Mouse (Mus musculus) splenic B cell, adult 2 months (primary cell): ENCODE data around the gene Ngdn.

ENCODE experiments used
- DNase-seq: peaks from one replicate; pipeline ENCODE4 v3.0.0-alpha.2; 2011; ENCODE audit warnings: low read depth, low spot score
- H3K27me3 ChIP-seq: 2 replicates; pipeline ENCODE4 v1.6.1; 2012; ENCODE audit warnings: mild to moderate bottlenecking, low read length, moderate library complexity, mixed read lengths; ENCODE audit not compliant: control insufficient read depth, poor library complexity, insufficient read depth, severe bottlenecking
- H3K36me3 ChIP-seq: 2 replicates; pipeline ENCODE4 v1.6.1; 2012; ENCODE audit warnings: mild to moderate bottlenecking, low read length, moderate library complexity, mixed read lengths; ENCODE audit not compliant: control insufficient read depth, poor library complexity, insufficient read depth, severe bottlenecking

Gene Ngdn

DNA sequence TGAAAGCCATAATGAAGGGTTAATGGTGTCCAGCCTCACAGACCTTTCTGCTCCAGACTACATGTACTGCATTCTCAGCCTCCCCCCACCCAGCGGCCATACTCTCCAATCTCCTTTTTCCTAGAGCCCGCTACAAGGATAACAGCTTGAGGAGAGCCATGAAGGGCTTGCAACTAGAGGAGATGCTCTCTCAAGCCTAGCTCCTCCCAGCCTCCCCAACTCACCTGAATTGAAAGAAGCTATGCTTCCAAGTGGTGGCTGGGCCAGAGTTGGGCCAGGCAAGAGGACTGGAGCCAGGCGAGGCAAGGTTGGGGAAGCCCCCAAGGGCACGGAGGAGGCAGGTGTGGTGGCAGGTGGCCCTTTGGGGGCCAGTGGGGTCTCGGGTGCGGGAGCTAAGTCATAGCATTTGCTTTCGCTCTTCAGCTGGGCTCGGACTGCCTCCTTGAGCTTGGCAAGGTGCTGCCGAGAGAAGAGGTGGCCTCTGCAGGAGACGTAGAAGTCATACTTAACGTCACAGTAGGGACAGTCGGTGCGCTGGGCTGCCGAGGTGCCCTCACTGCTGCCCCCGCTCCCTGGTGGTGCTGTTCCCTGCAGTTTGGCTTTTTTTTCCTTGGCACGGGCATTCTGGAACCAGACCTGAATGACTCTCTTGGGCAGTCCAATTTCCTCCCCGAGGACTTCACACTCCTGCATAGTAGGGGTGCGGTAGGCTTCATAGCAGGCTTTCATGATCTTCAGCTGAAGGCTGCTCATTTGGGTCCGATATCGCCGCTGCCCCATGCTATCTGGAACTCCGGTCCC, 48.5 kb downstream of the Ngdn start:
- Histone ChIP-seq H3K36me3 (no peaks in the 10 kb centered on the region; the same call in 1 of the 2 replicates), H3K27me3 (no peaks in the 10 kb centered on the region)
- DNase-seq, result no peak

DNA sequence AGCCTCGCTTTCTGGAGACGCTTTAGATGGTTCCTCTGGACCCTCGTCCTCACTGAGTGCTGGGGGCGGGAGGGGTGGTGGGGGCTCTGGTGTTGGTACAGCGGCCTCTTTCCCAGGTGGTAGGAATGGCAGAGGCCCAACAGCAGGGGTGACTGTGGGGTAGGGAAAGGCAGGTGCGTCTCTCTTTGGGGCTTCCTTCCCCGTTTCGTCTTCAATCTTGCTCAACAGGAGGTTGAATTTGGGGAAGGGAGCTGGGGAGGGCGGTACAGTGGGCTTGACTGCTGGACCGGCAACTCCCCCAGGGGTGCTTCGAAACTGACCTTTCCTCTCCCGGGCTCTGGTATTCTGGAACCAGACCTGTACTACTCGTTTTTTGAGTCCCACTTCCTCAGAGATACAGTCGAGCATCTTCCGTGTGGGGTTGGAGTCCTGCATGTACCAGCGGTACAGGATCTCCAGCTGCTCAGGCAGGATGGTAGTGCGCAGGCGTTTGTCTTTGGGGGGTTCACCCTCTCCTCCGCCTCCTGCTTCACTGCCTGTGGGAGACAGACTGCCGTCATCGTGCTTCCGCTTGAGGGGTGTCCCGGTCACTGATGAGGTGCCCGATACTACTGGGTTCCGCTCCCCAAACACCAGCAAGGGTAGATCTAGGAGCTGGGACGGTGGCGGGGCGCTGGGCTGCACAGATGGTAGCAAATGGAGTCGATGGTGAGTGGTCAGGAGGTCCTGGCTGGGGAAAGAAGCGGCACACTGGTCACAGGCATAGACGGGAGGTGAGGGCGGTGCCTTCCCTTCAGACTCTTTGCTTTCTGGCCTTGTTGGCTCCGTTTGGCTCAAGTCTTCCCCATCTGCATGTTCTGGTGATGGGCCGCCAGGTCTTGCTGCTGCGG, 49.5 kb downstream of the Ngdn start:
- no peaks in the 10 kb centered on the region for H3K27me3 ChIP-seq
- no peaks in the 10 kb centered on the region; the same call in 1 of the 2 replicates for H3K36me3 ChIP-seq
- no peak for DNase-seq

DNA sequence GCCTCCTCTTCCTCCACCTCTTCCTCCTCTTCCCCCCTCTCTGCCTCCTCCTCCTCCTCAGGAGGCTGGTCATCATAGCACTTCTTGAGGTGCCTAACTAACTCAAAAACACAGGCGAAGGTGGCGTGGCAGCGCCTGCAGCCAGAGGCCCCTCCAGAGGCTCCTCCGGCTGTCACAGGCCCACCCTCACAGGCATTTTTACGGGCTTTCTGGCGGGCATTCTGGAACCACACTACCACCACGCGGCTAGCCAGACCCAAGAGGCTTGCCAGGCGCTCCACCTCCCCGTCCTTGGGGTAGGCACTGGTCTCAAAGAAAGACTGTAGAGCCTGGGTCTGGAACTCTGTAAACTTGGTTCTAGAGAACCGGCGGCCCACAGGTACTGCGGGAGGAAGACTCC, 50.1 kb downstream of the Ngdn start:
- Histone ChIP-seq H3K27me3 (no peaks in the 10 kb centered on the region), H3K36me3 (no peaks in the 10 kb centered on the region; the same call in 1 of the 2 replicates)
- DNase-seq, result no peak

DNA sequence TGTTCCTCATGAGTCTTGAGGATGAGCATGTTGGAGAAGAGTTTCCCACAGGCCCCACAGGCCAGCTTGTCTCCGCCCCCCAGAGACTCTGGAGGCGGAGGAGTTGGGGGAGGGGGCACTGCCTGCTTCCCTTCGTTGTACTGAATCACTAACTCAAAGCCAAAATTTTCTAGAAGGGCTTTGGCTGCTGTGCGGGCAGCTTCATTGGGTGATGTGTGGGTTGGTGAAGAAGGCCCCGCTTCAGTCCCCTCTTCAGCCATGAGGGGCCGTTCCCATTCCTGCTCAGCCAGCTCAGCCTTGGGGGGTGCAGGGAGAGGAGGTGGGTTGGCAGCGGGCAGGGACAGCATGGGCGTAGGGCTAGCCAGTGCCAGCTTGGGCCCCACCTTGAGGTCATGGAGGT, 50.8 kb downstream of the Ngdn start:
- Histone ChIP-seq H3K36me3 (no peaks in the 10 kb centered on the region; the same call in 1 of the 2 replicates), H3K27me3 (no peaks in the 10 kb centered on the region)
- no peak for DNase-seq

DNA sequence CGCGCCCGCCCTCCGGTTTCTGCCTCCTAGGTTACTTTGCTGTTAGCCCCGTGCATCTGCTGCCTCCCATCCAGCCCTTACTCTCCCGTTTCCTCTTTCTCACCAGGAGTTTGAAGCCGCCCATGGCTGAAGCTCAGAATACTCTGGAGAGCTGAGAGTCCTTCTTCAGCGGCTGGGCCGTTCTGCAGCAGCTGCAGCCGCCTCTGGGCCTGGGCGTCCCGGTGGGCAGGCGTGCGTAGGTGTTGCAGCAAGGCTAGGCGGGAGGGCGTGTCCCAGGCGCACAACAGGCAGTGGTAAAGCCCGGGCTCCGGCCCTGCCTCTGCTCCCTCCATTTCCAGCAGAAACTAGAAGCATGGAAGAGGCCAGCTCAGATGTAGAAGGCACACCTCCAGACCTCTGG, 56.5 kb downstream of the Ngdn start:
- no peaks in the 10 kb centered on the region for H3K36me3 ChIP-seq
- DNase-seq, result no peak
- H3K27me3 ChIP-seq, result no peaks in the 10 kb centered on the region
